Mouse (Mus musculus) thymus, adult 2 months (tissue): Measurements from ENCODE around the gene Sdhc. TPM values are rescaled to one million over a fixed set of nuclear protein-coding genes. Genes with fewer than 3 reads are reported as not detected.

Experiments
- DNase-seq: peaks from one replicate; pipeline ENCODE4 v3.0.0; 2021
- H3K27ac ChIP-seq: fragments of 200-500 bp; 2 replicates; pipeline ENCODE4 v1.5.1; 2012; ENCODE audit warnings: low read length, control low read depth; ENCODE audit not compliant: control insufficient read depth, insufficient read depth
- H3K27me3 ChIP-seq: fragments of 200-500 bp; 2 replicates; pipeline ENCODE4 v1.6.1; 2012; ENCODE audit warnings: mild to moderate bottlenecking, low read length, moderate library complexity, mixed read lengths; ENCODE audit not compliant: control insufficient read depth, insufficient read depth
- H3K36me3 ChIP-seq: fragments of 200-500 bp; 2 replicates; pipeline ENCODE4 v1.6.1; 2012; ENCODE audit warnings: mild to moderate bottlenecking, low read length, moderate library complexity; ENCODE audit not compliant: control insufficient read depth, insufficient read depth
- H3K4me1 ChIP-seq: fragments of 200-500 bp; replicated peaks from 2 replicates; pipeline ENCODE4 v1.6.1; 2012; ENCODE audit warnings: low read length; ENCODE audit not compliant: control insufficient read depth, insufficient read depth
- H3K4me3 ChIP-seq: fragments of 200-500 bp; 2 replicates; pipeline ENCODE4 v1.5.1; 2012; ENCODE audit warnings: mild to moderate bottlenecking, low read length, control low read depth, moderate library complexity; ENCODE audit not compliant: control insufficient read depth, insufficient read depth
- CTCF ChIP-seq: fragments of 200-500 bp; IDR thresholded peaks from 2 replicates; pipeline ENCODE4 v1.5.1; 2012; ENCODE audit warnings: mild to moderate bottlenecking, control low read depth, low read length, moderate library complexity, borderline replicate concordance; ENCODE audit not compliant: control insufficient read depth, poor library complexity, insufficient read depth; ENCODE audit errors: extremely low read depth
- POLR2A ChIP-seq: fragments of 200-500 bp; IDR thresholded peaks from 2 replicates; pipeline ENCODE4 v1.6.1; 2012; ENCODE audit warnings: mild to moderate bottlenecking, low read length, control low read depth, moderate library complexity; ENCODE audit not compliant: control insufficient read depth, poor library complexity, insufficient read depth; ENCODE audit errors: extremely low read depth
- WGBS: fragments of 180-500 bp; shearing (Covaris S2); methylation state at CpG from one replicate; pipeline ENCODE4 v1.1.7; 2018; 5-methylcytosine and 5-hydroxymethylcytosine counted together
- polyA plus RNA-seq: library from polyadenylated mRNA; depleted of rRNA; stranded (reverse); fragments of >200 nt; gene quantifications from 2 replicates; pipeline ENCODE4 v1.2.3, GENCODE M21; 2012

Sdhc gene
- polyA plus RNA-seq, 1 experiment, result 231 TPM

GRCm38 (mm10) chr1:171135600-171135999, 14.8 kb downstream of the Sdhc start:
- no peak for TF ChIP-seq POLR2A
- TF ChIP-seq CTCF, result no peak
- no peak overlapping the region for H3K4me3 ChIP-seq
- no peak overlapping the region for H3K27ac ChIP-seq
- H3K27me3 ChIP-seq, result no peaks in the 10 kb centered on the region
- 99% methylated on average over 2 of the region's 2 CpGs for WGBS
- no peaks in the 10 kb centered on the region for H3K4me1 ChIP-seq
- DNase-seq, result no peak
- H3K36me3 ChIP-seq, result peaks cover 71% of the 10 kb centered on the region

GRCm38 (mm10) chr1:171130971-171131370, 19.4 kb downstream of the Sdhc start:
- Histone ChIP-seq H3K4me1 (no peaks in the 10 kb centered on the region), H3K36me3 (peaks cover 66% of the 10 kb centered on the region), H3K27ac (no peak overlapping the region), H3K4me3 (no peak overlapping the region), H3K27me3 (no peaks in the 10 kb centered on the region)
- no peak for DNase-seq
- TF ChIP-seq POLR2A (no peak), CTCF (no peak)
- 94% methylated on average over 1 of the region's 1 CpGs for WGBS

- no peak overlapping the region for H3K27ac ChIP-seq
- no peak for TF ChIP-seq POLR2A
- no peak for TF ChIP-seq CTCF
- no peaks in the 10 kb centered on the region for H3K27me3 ChIP-seq
- peaks cover 50% of the 10 kb centered on the region for H3K36me3 ChIP-seq
- no peak overlapping the region for H3K4me3 ChIP-seq
- WGBS, result 91% methylated on average over 7 of the region's 7 CpGs
- no peak for DNase-seq
- H3K4me1 ChIP-seq, result no peaks in the 10 kb centered on the region
Measured at GRCm38 (mm10) chr1:171129251-171129650, 21.2 kb downstream of the Sdhc start.

GRCm38 (mm10) chr1:171124398-171124797, 26.0 kb downstream of the Sdhc start:
- DNase-seq, result no peak
- Histone ChIP-seq H3K27me3 (no peaks in the 10 kb centered on the region), H3K4me1 (no peaks in the 10 kb centered on the region), H3K27ac (no peak overlapping the region), H3K4me3 (no peak overlapping the region), H3K36me3 (peaks cover 11% of the 10 kb centered on the region)
- 96% methylated on average over 5 of the region's 5 CpGs for WGBS
- TF ChIP-seq CTCF (no peak), POLR2A (no peak)

GRCm38 (mm10) chr1:171122932-171123331, 27.5 kb downstream of the Sdhc start:
- WGBS, result 21% methylated on average over 7 of the region's 7 CpGs
- no peak for DNase-seq

GRCm38 (mm10) chr1:171121839-171122238, 28.6 kb downstream of the Sdhc start:
- Histone ChIP-seq H3K4me3 (no peak overlapping the region), H3K27ac (no peak overlapping the region), H3K36me3 (no peaks in the 10 kb centered on the region), H3K4me1 (no peaks in the 10 kb centered on the region), H3K27me3 (no peaks in the 10 kb centered on the region)
- no peak for DNase-seq
- WGBS, result 81% methylated on average over 5 of the region's 5 CpGs
- TF ChIP-seq POLR2A (no peak), CTCF (no peak)

More at GRCm38 (mm10) chr1:171122932-171123331, 27.5 kb downstream of the Sdhc start:
- no peak overlapping the region for H3K4me3 ChIP-seq
- no peaks in the 10 kb centered on the region for H3K36me3 ChIP-seq
- H3K4me1 ChIP-seq, result no peaks in the 10 kb centered on the region
- H3K27ac ChIP-seq, result no peak overlapping the region
- TF ChIP-seq CTCF (no peak), POLR2A (no peak)
- no peaks in the 10 kb centered on the region for H3K27me3 ChIP-seq

- Histone ChIP-seq H3K4me1 (no peaks in the 10 kb centered on the region), H3K4me3 (no peak overlapping the region), H3K36me3 (no peaks in the 10 kb centered on the region), H3K27me3 (no peaks in the 10 kb centered on the region), H3K27ac (no peak overlapping the region)
- 81% methylated on average over 3 of the region's 3 CpGs for WGBS
- no peak for DNase-seq
- TF ChIP-seq CTCF, result no peak
- TF ChIP-seq POLR2A, result no peak
Measured at GRCm38 (mm10) chr1:171120893-171121292, 29.5 kb downstream of the Sdhc start.
